Mouse (Mus musculus) liver, embryonic 11.5 days (tissue): ENCODE measurements at regions not wholly inside any gene's neighbourhood (a gene's known extent, or its start where the extent isn't known, plus 50 kb on each side); places are given as distances from the start of the nearest gene placed in this dataset.

Source experiments
- ATAC-seq: fragments of 200-750 bp; cut with Nextera tagmentation; replicated peaks from 2 replicates; pipeline ENCODE4 v1.8.0; 2017; ENCODE audit warnings: moderate number of reproducible peaks, mild to moderate bottlenecking, moderate TSS enrichment, moderate library complexity; ENCODE audit not compliant: low FRiP score
- DNase-seq: peaks from one replicate; pipeline ENCODE4 v3.0.0-alpha.2; 2017; ENCODE audit warnings: low spot score
- H3K27ac ChIP-seq: fragments of 300-500 bp; sonication (generic); 2 replicates; pipeline ENCODE4 v1.5.1; 2014; ENCODE audit warnings: mild to moderate bottlenecking, low read depth, low read length, control low read depth
- H3K27me3 ChIP-seq: fragments of 300-500 bp; sonication (generic); replicated peaks from 2 replicates; pipeline ENCODE4 v1.6.1; 2014; ENCODE audit warnings: low read length, mixed read lengths; ENCODE audit not compliant: control insufficient read depth, insufficient read depth
- H3K36me3 ChIP-seq: fragments of 300-500 bp; sonication (generic); 2 replicates; pipeline ENCODE4 v1.6.1; 2014; ENCODE audit warnings: mild to moderate bottlenecking, low read length, moderate library complexity, mixed read lengths; ENCODE audit not compliant: control insufficient read depth, insufficient read depth
- H3K4me1 ChIP-seq: fragments of 300-500 bp; sonication (generic); replicated peaks from 2 replicates; pipeline ENCODE4 v1.6.1; 2014; ENCODE audit warnings: low read length, mixed read lengths; ENCODE audit not compliant: control insufficient read depth, insufficient read depth
- H3K4me2 ChIP-seq: fragments of 300-500 bp; sonication (generic); 2 replicates; pipeline ENCODE4 v1.6.1; 2014; ENCODE audit warnings: mild to moderate bottlenecking, control low read depth, moderate library complexity
- H3K4me3 ChIP-seq: fragments of 300-500 bp; sonication (generic); 2 replicates; pipeline ENCODE4 v1.5.1; 2014; ENCODE audit warnings: low read depth, low read length, control low read depth
- H3K9ac ChIP-seq: fragments of 300-500 bp; sonication (generic); 2 replicates; pipeline ENCODE4 v1.6.1; 2014; ENCODE audit warnings: low read depth, low read length, control low read depth
- H3K9me3 ChIP-seq: fragments of 300-500 bp; sonication (generic); 2 replicates; pipeline ENCODE4 v1.6.1; 2016; ENCODE audit warnings: low read length, inconsistent platforms, mixed read lengths; ENCODE audit not compliant: control insufficient read depth
- WGBS: fragments of 180-500 bp; shearing (Covaris S2); extraction: QIAGEN DNeasy Blood & Tissue Kit; methylation state at CpG from one replicate; pipeline ENCODE4 v1.1.7; 2014; 5-methylcytosine and 5-hydroxymethylcytosine counted together

DNA sequence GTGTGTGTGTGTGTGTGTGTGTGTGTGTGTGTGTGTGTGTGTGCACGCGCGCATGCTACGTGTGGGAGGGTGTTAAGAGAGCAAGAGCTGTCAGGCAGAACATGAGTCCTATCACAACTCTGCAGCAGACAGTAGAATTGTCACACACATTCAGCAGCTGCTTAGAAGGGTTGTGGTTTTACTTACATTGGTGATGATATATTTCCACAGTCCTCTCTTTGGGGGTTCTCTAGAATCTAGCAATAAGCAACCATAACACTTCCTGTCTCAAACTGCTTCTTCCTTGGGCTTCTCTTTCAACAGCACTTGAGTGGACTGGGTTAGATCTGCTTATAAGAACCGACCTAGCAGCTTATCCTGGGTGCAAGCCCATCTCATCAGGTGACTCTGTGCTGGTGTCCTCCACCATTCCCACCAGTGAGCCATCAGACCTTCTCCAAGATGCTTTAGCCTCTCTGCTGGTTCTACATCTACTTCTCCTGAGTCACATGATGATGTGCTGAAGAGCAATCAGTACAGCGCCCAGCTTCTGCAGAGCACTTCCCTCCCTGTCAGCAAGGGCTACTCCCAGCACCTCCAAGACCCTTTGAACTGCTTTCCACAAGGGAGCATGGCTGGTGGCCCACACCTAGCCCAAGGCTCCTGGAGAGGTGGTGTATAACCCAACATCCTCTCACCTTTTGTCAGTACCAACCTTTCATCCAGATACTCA, 222.6 kb downstream of the Wdr11 start:
- Histone ChIP-seq H3K4me1 (no peaks in the 10 kb centered on the region), H3K9me3 (no peaks in the 10 kb centered on the region), H3K9ac (no peak overlapping the region), H3K4me2 (no peak overlapping the region), H3K27me3 (no peaks in the 10 kb centered on the region), H3K36me3 (no peaks in the 10 kb centered on the region), H3K4me3 (no peak overlapping the region), H3K27ac (no peak overlapping the region)
- DNase-seq (no peak), ATAC-seq (no peak)
- 58% methylated on average over 6 of the region's 6 CpGs for WGBS

DNA sequence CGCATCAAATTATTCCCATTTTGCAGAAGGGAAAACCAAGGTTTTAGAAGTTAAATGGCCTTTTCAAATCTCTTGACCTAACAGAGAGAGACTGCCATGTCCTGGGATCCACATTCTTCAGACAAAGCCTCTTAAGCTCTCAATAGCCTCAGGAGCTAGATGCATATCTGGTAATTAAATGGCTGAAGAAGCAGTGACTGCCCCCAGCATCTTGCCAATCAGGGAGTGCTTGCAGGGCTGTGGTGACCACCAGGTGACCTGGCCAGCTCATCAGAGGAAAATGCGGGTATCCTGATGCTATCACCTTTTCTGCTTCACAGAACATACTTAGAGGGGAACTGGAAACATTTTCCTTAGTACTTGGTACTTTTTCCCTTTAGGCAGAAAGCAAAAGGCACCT, 227.2 kb downstream of the Wdr11 start:
- ATAC-seq (no peak), DNase-seq (no peak)
- Histone ChIP-seq H3K4me2 (no peak overlapping the region), H3K27me3 (no peaks in the 10 kb centered on the region), H3K27ac (no peak overlapping the region), H3K9ac (no peak overlapping the region), H3K4me1 (no peaks in the 10 kb centered on the region), H3K9me3 (no peaks in the 10 kb centered on the region), H3K36me3 (no peaks in the 10 kb centered on the region), H3K4me3 (no peak overlapping the region)
- WGBS: 80% methylated on average over 2 of the region's 2 CpGs

GRCm38 (mm10) chr7:129819651-129820050, 228.0 kb downstream of the Wdr11 start:
- DNase-seq (no peak), ATAC-seq (no peak)
- no peaks in the 10 kb centered on the region for H3K9me3 ChIP-seq
- no peak overlapping the region for H3K4me3 ChIP-seq
- H3K9ac ChIP-seq: no peak overlapping the region
- WGBS: 78% methylated on average over 5 of the region's 5 CpGs
- no peaks in the 10 kb centered on the region for H3K4me1 ChIP-seq
- no peaks in the 10 kb centered on the region for H3K27me3 ChIP-seq
- H3K36me3 ChIP-seq: no peaks in the 10 kb centered on the region
- no peak overlapping the region for H3K4me2 ChIP-seq
- H3K27ac ChIP-seq: no peak overlapping the region

- no peak overlapping the region for H3K4me3 ChIP-seq
- no peak overlapping the region for H3K4me2 ChIP-seq
- H3K9me3 ChIP-seq: no peaks in the 10 kb centered on the region
- 78% methylated on average over 1 of the region's 1 CpGs for WGBS
- no peak for DNase-seq
- no peak overlapping the region for H3K9ac ChIP-seq
- H3K27ac ChIP-seq: no peak overlapping the region
- H3K27me3 ChIP-seq: no peaks in the 10 kb centered on the region
- ATAC-seq: no peak
- no peaks in the 10 kb centered on the region for H3K36me3 ChIP-seq
- H3K4me1 ChIP-seq: no peaks in the 10 kb centered on the region
These were observed 237.3 kb downstream of the Wdr11 start for GRCm38 (mm10) chr7:129828970-129829369.

DNA sequence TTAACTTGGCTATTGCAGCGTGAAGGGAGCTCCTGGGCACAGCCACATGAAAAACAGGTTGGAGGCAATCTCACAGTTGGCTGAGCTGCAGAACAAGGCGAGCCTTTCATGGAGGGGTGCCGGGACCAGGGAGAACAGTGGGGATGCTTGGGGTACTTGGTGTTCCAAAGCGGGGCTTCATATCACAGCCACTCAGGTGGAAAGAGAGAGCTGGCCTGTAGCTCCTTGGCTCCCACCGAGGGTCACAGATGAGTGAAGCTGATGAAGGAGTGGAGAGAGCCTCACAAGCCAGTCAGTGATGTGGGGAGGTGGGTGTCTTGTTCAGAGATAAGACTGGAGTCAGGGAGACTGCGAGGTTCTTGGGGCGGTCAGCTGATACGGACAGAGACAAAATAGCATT, 241.2 kb downstream of the Wdr11 start:
- H3K27me3 ChIP-seq: no peaks in the 10 kb centered on the region
- H3K36me3 ChIP-seq: no peaks in the 10 kb centered on the region
- H3K4me2 ChIP-seq: no peak overlapping the region
- ATAC-seq (no peak), DNase-seq (no peak)
- no peaks in the 10 kb centered on the region for H3K4me1 ChIP-seq
- no peak overlapping the region for H3K4me3 ChIP-seq
- WGBS: 78% methylated on average over 8 of the region's 8 CpGs
- H3K9me3 ChIP-seq: no peaks in the 10 kb centered on the region
- no peak overlapping the region for H3K27ac ChIP-seq
- H3K9ac ChIP-seq: no peak overlapping the region

- no peaks in the 10 kb centered on the region for H3K27me3 ChIP-seq
- no peak for DNase-seq
- H3K36me3 ChIP-seq: no peaks in the 10 kb centered on the region
- no peak overlapping the region for H3K4me2 ChIP-seq
- H3K4me1 ChIP-seq: no peaks in the 10 kb centered on the region
- WGBS: 77% methylated on average over 10 of the region's 10 CpGs
- no peak overlapping the region for H3K4me3 ChIP-seq
- no peak overlapping the region for H3K27ac ChIP-seq
- no peak overlapping the region for H3K9ac ChIP-seq
- H3K9me3 ChIP-seq: no peaks in the 10 kb centered on the region
- ATAC-seq: no peak
These were observed 250.8 kb downstream of the Wdr11 start for GRCm38 (mm10) chr7:129842303-129843122.

DNA sequence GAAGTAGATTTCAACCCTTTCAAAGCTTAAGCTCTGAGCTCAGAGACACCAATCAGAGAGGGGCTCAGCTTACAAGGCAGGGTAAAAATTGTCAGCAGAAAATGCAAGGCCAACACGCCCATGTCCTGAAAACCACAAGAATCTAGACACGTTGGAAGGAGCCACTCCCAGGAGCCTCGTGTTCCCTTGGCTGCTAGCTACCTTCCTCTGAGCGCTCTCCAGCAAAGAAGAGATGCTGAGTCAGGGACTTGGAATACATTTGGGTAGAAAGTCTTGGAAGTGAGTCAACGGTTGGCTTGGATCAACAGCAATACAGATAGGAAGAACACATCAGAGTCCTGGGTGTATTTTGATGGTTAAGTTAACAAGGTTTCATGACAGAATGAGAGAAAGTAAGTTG, 255.5 kb downstream of the Wdr11 start:
- DNase-seq (no peak), ATAC-seq (no peak)
- H3K4me1 ChIP-seq: no peaks in the 10 kb centered on the region
- H3K4me2 ChIP-seq: no peak overlapping the region
- H3K9ac ChIP-seq: no peak overlapping the region
- no peaks in the 10 kb centered on the region for H3K9me3 ChIP-seq
- no peaks in the 10 kb centered on the region for H3K27me3 ChIP-seq
- H3K4me3 ChIP-seq: no peak overlapping the region
- WGBS: 56% methylated on average over 5 of the region's 5 CpGs
- no peaks in the 10 kb centered on the region for H3K36me3 ChIP-seq
- H3K27ac ChIP-seq: no peak overlapping the region

DNA sequence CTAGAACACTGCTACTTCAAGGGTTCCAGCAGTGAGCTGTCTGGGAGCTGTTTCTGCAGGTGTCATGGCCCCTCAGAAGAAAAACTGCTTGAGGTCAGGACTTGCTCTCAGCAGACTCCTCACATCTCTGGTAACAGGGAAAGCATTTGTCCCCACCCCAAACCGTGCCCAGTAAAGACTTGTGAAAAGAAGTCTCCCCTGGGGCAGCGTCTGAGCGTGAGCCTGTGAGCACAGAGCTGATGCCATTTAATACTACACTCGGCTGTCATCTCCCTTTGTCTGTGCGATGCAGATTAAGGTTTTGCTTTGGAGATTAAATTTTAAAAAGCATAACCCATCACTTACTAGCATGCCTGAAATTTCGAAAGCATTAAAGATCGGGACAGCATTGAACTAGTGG, 261.9 kb downstream of the Wdr11 start:
- Histone ChIP-seq H3K4me3 (no peak overlapping the region), H3K9ac (no peak overlapping the region), H3K27me3 (no peaks in the 10 kb centered on the region), H3K9me3 (no peaks in the 10 kb centered on the region), H3K4me2 (no peak overlapping the region), H3K27ac (no peak overlapping the region), H3K36me3 (no peaks in the 10 kb centered on the region), H3K4me1 (no peaks in the 10 kb centered on the region)
- no peak for DNase-seq
- ATAC-seq: no peak
- 65% methylated on average over 7 of the region's 7 CpGs for WGBS

DNA sequence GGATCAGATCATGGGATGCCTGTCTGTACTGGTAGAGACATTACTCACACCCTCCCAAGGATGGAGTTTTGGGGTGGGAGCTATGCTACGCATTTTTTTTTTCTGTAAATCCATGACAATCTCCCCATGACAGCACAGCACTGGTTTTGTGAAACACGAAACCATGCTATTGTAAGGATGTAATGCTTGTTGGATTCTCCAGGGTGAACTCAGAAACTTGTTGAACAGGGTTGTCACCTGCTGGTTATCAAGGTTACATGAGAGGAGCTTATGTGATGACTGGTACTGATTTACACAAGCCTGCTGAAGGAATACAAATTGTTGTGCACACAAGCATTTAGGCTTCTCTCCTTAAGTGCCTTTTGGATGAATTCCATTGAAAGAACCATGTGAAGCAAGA, 263.3 kb downstream of the Wdr11 start:
- Histone ChIP-seq H3K27ac (no peak overlapping the region), H3K4me2 (no peak overlapping the region), H3K9me3 (no peaks in the 10 kb centered on the region), H3K4me1 (no peaks in the 10 kb centered on the region), H3K9ac (no peak overlapping the region), H3K27me3 (no peaks in the 10 kb centered on the region), H3K4me3 (no peak overlapping the region), H3K36me3 (no peaks in the 10 kb centered on the region)
- ATAC-seq (no peak), DNase-seq (no peak)
- 73% methylated on average over 2 of the region's 2 CpGs for WGBS
